Mouse (Mus musculus) MEL (cell line): ENCODE results near the gene Prkar2a. TPM values are rescaled to one million over a fixed set of nuclear protein-coding genes. Genes with fewer than 3 reads are reported as not detected.

ENCODE experiments used
- DNase-seq: peaks from one replicate; pipeline ENCODE4 v3.0.0; 2011; ENCODE audit warnings: low read depth, low spot score
- H3K27ac ChIP-seq: 2 replicates; pipeline ENCODE4 v1.5.1; 2012; ENCODE audit warnings: low read depth, mild to moderate bottlenecking, control low read depth, low read length, moderate library complexity; ENCODE audit not compliant: control insufficient read depth
- H3K27me3 ChIP-seq, 2 experiments: fragments of 150-350 bp in 1 of 2; sonication (generic) in 1 of 2; 2 replicates each; pipeline ENCODE4 v1.6.1; 2012; ENCODE audit warnings: low read length in 2 of 2, mild to moderate bottlenecking in 2 of 2, improper control_type of control experiment in 1 of 2, moderate library complexity in 1 of 2; ENCODE audit not compliant: insufficient read depth in 2 of 2, control insufficient read depth in 1 of 2
- H3K36me3 ChIP-seq, 2 experiments: 2 replicates each; pipeline ENCODE4 v1.6.1; 2012 to 2014; ENCODE audit warnings: low read length in 2 of 2, improper control_type of control experiment in 1 of 2, inconsistent platforms in 1 of 2, mild to moderate bottlenecking in 1 of 2; ENCODE audit not compliant: insufficient read depth in 2 of 2, control insufficient read depth in 1 of 2
- H3K4me1 ChIP-seq, 2 experiments: fragments of 150-350 bp in 1 of 2; sonication (generic) in 1 of 2; 2 replicates each; pipeline ENCODE4 v1.6.1; 2012; ENCODE audit warnings: low read length in 2 of 2, improper control_type of control experiment in 1 of 2, mild to moderate bottlenecking in 1 of 2; ENCODE audit not compliant: insufficient read depth in 2 of 2, control insufficient read depth in 1 of 2
- H3K4me3 ChIP-seq, 2 experiments: fragments of 150-350 bp in 1 of 2; sonication (generic) in 1 of 2; 2 replicates each; pipeline ENCODE4 v1.5.1; 2012; ENCODE audit warnings: low read depth in 2 of 2, low read length in 2 of 2, mild to moderate bottlenecking in 2 of 2, moderate library complexity in 2 of 2, control low read depth in 1 of 2, improper control_type of control experiment in 1 of 2; ENCODE audit not compliant: control insufficient read depth in 1 of 2, insufficient read depth in 1 of 2
- H3K79me2 ChIP-seq: 2 replicates; pipeline ENCODE4 v1.6.1; 2012; ENCODE audit warnings: mild to moderate bottlenecking, low read length, moderate library complexity; ENCODE audit not compliant: control insufficient read depth, poor library complexity, insufficient read depth
- H3K9ac ChIP-seq: 2 replicates; pipeline ENCODE4 v1.6.1; 2012; ENCODE audit warnings: low read depth, mild to moderate bottlenecking, control low read depth, low read length, moderate library complexity; ENCODE audit not compliant: control insufficient read depth, poor library complexity, severe bottlenecking
- H3K9me3 ChIP-seq: fragments of 150-350 bp; sonication (generic); replicated peaks from 2 replicates; pipeline ENCODE4 v1.6.1; 2012; ENCODE audit warnings: mild to moderate bottlenecking, low read length, improper control_type of control experiment, moderate library complexity; ENCODE audit not compliant: insufficient read depth
- BHLHE40 ChIP-seq: IDR thresholded peaks from 2 replicates; pipeline ENCODE4 v1.6.1; 2012; ENCODE audit warnings: low read depth, mild to moderate bottlenecking, inconsistent platforms, low read length, improper control_type of control experiment, borderline replicate concordance
- CHD1 ChIP-seq: IDR thresholded peaks from 2 replicates; pipeline ENCODE4 v1.6.1; 2012; ENCODE audit warnings: low read depth, mild to moderate bottlenecking, inconsistent platforms, low read length, improper control_type of control experiment
- CHD2 ChIP-seq: IDR thresholded peaks from 2 replicates; pipeline ENCODE4 v1.6.1; 2011; ENCODE audit warnings: low read length, improper control_type of control experiment
- CTCF ChIP-seq, 3 experiments: IDR thresholded peaks in 2 of 3; conservative IDR thresholded peaks in 1 of 3; 2 replicates each; pipeline ENCODE4 v1.5.1; 2011 to 2012; ENCODE audit warnings: low read length in 3 of 3, low read depth in 2 of 3, mild to moderate bottlenecking in 2 of 3, improper control_type of control experiment in 1 of 3, inconsistent platforms in 1 of 3, mixed read lengths in 1 of 3, moderate library complexity in 1 of 3; ENCODE audit not compliant: control insufficient read depth in 1 of 3, insufficient read depth in 1 of 3, poor library complexity in 1 of 3, severe bottlenecking in 1 of 3
- ELF1 ChIP-seq: IDR thresholded peaks from 2 replicates; pipeline ENCODE4 v1.6.1; 2014; ENCODE audit warnings: low read depth, mild to moderate bottlenecking, inconsistent platforms, low read length, improper control_type of control experiment, moderate library complexity
- GABPA ChIP-seq: IDR thresholded peaks from 2 replicates; pipeline ENCODE4 v1.6.1; 2012; ENCODE audit warnings: low read depth, mild to moderate bottlenecking, inconsistent platforms, low read length, improper control_type of control experiment, moderate library complexity
- JUND ChIP-seq: IDR thresholded peaks from 2 replicates; pipeline ENCODE4 v1.6.1; 2011; ENCODE audit warnings: low read depth, mild to moderate bottlenecking, improper control_type of control experiment, low read length
- MAFK ChIP-seq: IDR thresholded peaks from 2 replicates; pipeline ENCODE4 v1.6.1; 2011; ENCODE audit warnings: low read depth, mild to moderate bottlenecking, low read length, improper control_type of control experiment, borderline replicate concordance
- MAX ChIP-seq: IDR thresholded peaks from 2 replicates; pipeline ENCODE4 v1.6.1; 2011; ENCODE audit warnings: low read length, improper control_type of control experiment
- MYC ChIP-seq: IDR thresholded peaks from 2 replicates; pipeline ENCODE4 v1.6.1; 2011; ENCODE audit warnings: low read depth, mild to moderate bottlenecking, low read length, improper control_type of control experiment, moderate library complexity
- NRF1 ChIP-seq: IDR thresholded peaks from 2 replicates; pipeline ENCODE4 v1.6.1; 2014; ENCODE audit warnings: low read depth, mild to moderate bottlenecking, inconsistent platforms, low read length, improper control_type of control experiment, moderate library complexity; ENCODE audit not compliant: poor library complexity, insufficient read depth, severe bottlenecking
- RAD21 ChIP-seq: IDR thresholded peaks from 2 replicates; pipeline ENCODE4 v1.6.1; 2011; ENCODE audit warnings: mild to moderate bottlenecking, low read depth, low read length, improper control_type of control experiment
- RCOR1 ChIP-seq: IDR thresholded peaks from 2 replicates; pipeline ENCODE4 v1.6.1; 2012; ENCODE audit warnings: low read depth, mild to moderate bottlenecking, inconsistent platforms, low read length, improper control_type of control experiment
- SIN3A ChIP-seq: IDR thresholded peaks from 2 replicates; pipeline ENCODE4 v1.6.1; 2012; ENCODE audit warnings: low read length, improper control_type of control experiment, inconsistent platforms
- SMC3 ChIP-seq: IDR thresholded peaks from 2 replicates; pipeline ENCODE4 v1.6.1; 2011; ENCODE audit warnings: low read depth, low read length, improper control_type of control experiment
- TAL1 ChIP-seq: IDR thresholded peaks from 2 replicates; pipeline ENCODE4 v1.6.1; 2012; ENCODE audit warnings: mild to moderate bottlenecking, inconsistent platforms, low read length, moderate library complexity, mixed read lengths
- TBP ChIP-seq: IDR thresholded peaks from 2 replicates; pipeline ENCODE4 v1.8.0; 2011; ENCODE audit warnings: low read depth, low read length, improper control_type of control experiment
- USF1 ChIP-seq: IDR thresholded peaks from 2 replicates; pipeline ENCODE4 v1.6.1; 2014; ENCODE audit warnings: low read depth, mild to moderate bottlenecking, inconsistent platforms, low read length, improper control_type of control experiment, moderate library complexity
- ZC3H11A ChIP-seq: IDR thresholded peaks from 2 replicates; pipeline ENCODE4 v1.6.1; 2012; ENCODE audit warnings: low read depth, mild to moderate bottlenecking, inconsistent platforms, low read length, improper control_type of control experiment
- ZKSCAN1 ChIP-seq: IDR thresholded peaks from 2 replicates; pipeline ENCODE4 v1.6.1; 2012; ENCODE audit warnings: low read depth, mild to moderate bottlenecking, inconsistent platforms, low read length, improper control_type of control experiment, moderate library complexity
- polyA plus RNA-seq, 2 experiments: library from polyadenylated mRNA; stranded (reverse) in 1 of 2; unstranded in 1 of 2; fragments of >175 nt in 1 of 2; fragments of >200 nt in 1 of 2; gene quantifications; 2 replicates each; pipeline versions ENCODE4 v1.2.1 to v1.2.4; 2012; ENCODE audit warnings: low replicate concordance in 2 of 2, low read depth in 1 of 2; ENCODE audit not compliant: insufficient read length in 2 of 2, insufficient read depth in 1 of 2, missing spikeins in 1 of 2
- total RNA-seq: library from RNA; depleted of rRNA; stranded (reverse); fragments of 300-350 nt; gene quantifications from 2 replicates; pipeline ENCODE4 v1.2.3, GENCODE M21; 2012

Prkar2a gene
- total and polyA plus RNA-seq, 3 experiments = 22.4 to 230 (median 87.9) TPM

GRCm38 (mm10) chr9:108759805-108760204 is 70.7 kb downstream of the Prkar2a start:
- H3K79me2 ChIP-seq = no peaks in the 10 kb centered on the region
- H3K4me3 ChIP-seq = no peak overlapping the region
- peak; percentile 95 for TF ChIP-seq RAD21
- TF ChIP-seq CHD1 = no peak
- 0 out of 2 replicates have a peak, but pooled peaks have one; percentile 13 for TF ChIP-seq NRF1
- TF ChIP-seq MAX = 0 out of 2 replicates have a peak, but pooled peaks have one; percentile 55
- peak; percentile 74 for TF ChIP-seq ZC3H11A
- no peak for TF ChIP-seq TAL1
- TF ChIP-seq RCOR1 = peak; percentile 40; the same call in 1 of the 2 replicates
- no peak for TF ChIP-seq ZKSCAN1
- TF ChIP-seq JUND = no peak
- peak; percentile 35; the same call in 1 of the 2 replicates for TF ChIP-seq USF1
- TF ChIP-seq CTCF (IDR thresholded peaks at IDR 0.05 in 2 of 3, conservative IDR thresholded peaks at IDR 0.05 in 1 of 3; ENCODE audit: control insufficient read depth in 1 of 3, insufficient read depth in 1 of 3, low read depth in 2 of 3, low read length in 3 of 3, poor library complexity in 1 of 3, severe bottlenecking in 1 of 3) = peak; percentile 93 to 99 (median 99)
- no peak for TF ChIP-seq BHLHE40
- peak; percentile 89 for TF ChIP-seq SMC3
- no peak for TF ChIP-seq CHD2
- peak; percentile 83 for TF ChIP-seq MYC
- peak; percentile 44; the same call in 1 of the 2 replicates for TF ChIP-seq TBP
- TF ChIP-seq SIN3A = 0 out of 2 replicates have a peak, but pooled peaks have one; percentile 39
- no peak for TF ChIP-seq MAFK
- peak; percentile 84 for DNase-seq
- no peak overlapping the region for H3K27ac ChIP-seq
- H3K9me3 ChIP-seq = no peaks in the 10 kb centered on the region
- no peaks in the 10 kb centered on the region for H3K36me3 ChIP-seq
- no peak overlapping the region for H3K9ac ChIP-seq
- H3K4me1 ChIP-seq = peaks cover 0 to 5% of the 10 kb centered on the region in 2 experiments; a peak in 1 of 4 replicates
- H3K27me3 ChIP-seq = 0 out of 4 replicates have a peak, but pooled peaks cover 0 to 1% of the 10 kb centered on the region in 2 experiments

- TF ChIP-seq RCOR1 = no peak
- TF ChIP-seq TAL1 = no peak
- TF ChIP-seq USF1 = no peak
- TF ChIP-seq RAD21 = no peak
- TF ChIP-seq GABPA = no peak
- TF ChIP-seq ELF1 = no peak
- TF ChIP-seq, all 39 proteins: peak for 0
- H3K4me1 ChIP-seq = peaks cover 0 to 10% of the 10 kb centered on the region in 2 experiments; a peak in 2 of 4 replicates
Measured at GRCm38 (mm10) chr9:108761561-108761960, 72.4 kb downstream of the Prkar2a start.

More at GRCm38 (mm10) chr9:108761561-108761960, 72.4 kb downstream of the Prkar2a start:
- no peaks in the 10 kb centered on the region for H3K79me2 ChIP-seq
- H3K36me3 ChIP-seq = no peaks in the 10 kb centered on the region; a peak in 1 of 4 replicates
- no peak for DNase-seq
- H3K27me3 ChIP-seq = no peaks in the 10 kb centered on the region
- H3K9me3 ChIP-seq = no peaks in the 10 kb centered on the region
- H3K4me3 ChIP-seq = no peak overlapping the region
- H3K27ac ChIP-seq = no peak overlapping the region
- H3K9ac ChIP-seq = no peak overlapping the region
